Mouse (Mus musculus): Measurements from ENCODE around the gene Plaur.
"Not testable (repeated sequence)": the region's sequence is repeated elsewhere in the genome, so short reads cannot be mapped to it uniquely, and the experiment has no call there.

The Plaur gene

GRCm38 (mm10) chr7:24478911-24479310, 16.6 kb downstream of the Plaur start:
- DNase-seq (ENCODE audit: low spot score): no peak

- no peak for DNase-seq (ENCODE audit: low spot score)
These were observed 17.4 kb downstream of the Plaur start for GRCm38 (mm10) chr7:24479685-24480084.

GRCm38 (mm10) chr7:24480121-24480941, 18.0 kb downstream of the Plaur start:
- DNase-seq (ENCODE audit: low spot score): peak; percentile 40

GRCm38 (mm10) chr7:24480986-24481473, 18.7 kb downstream of the Plaur start:
- DNase-seq (ENCODE audit: low spot score): no peak

GRCm38 (mm10) chr7:24481474-24482207, 19.4 kb downstream of the Plaur start, which contains the start of gene Cadm4:
TSS of gene Cadm4 (plus strand) at chr7:24482023.
- peak; percentile 90 for DNase-seq (ENCODE audit: low spot score)

GRCm38 (mm10) chr7:24482208-24483020, 20.1 kb downstream of the Plaur start:
- no peak for DNase-seq (ENCODE audit: low spot score)

- not testable (repeated sequence) for DNase-seq (ENCODE audit: low spot score)
These were observed 21.0 kb downstream of the Plaur start for GRCm38 (mm10) chr7:24483291-24483690.

GRCm38 (mm10) chr7:24485481-24485880, 23.2 kb downstream of the Plaur start:
- no peak for DNase-seq (ENCODE audit: low spot score)

GRCm38 (mm10) chr7:24486654-24487130, 24.4 kb downstream of the Plaur start:
- DNase-seq (ENCODE audit: low spot score): no peak

- no peak for DNase-seq (ENCODE audit: low spot score)
These were observed 25.1 kb downstream of the Plaur start for GRCm38 (mm10) chr7:24487403-24487802.

- DNase-seq (ENCODE audit: low spot score): no peak
These were observed 26.0 kb downstream of the Plaur start for GRCm38 (mm10) chr7:24488303-24488702.

GRCm38 (mm10) chr7:24499856-24500577, 37.7 kb downstream of the Plaur start:
- DNase-seq (ENCODE audit: low spot score): no peak

GRCm38 (mm10) chr7:24500929-24501328, 38.6 kb downstream of the Plaur start:
- no peak for DNase-seq (ENCODE audit: low spot score)

- DNase-seq (ENCODE audit: low spot score): no peak
These were observed 39.2 kb downstream of the Plaur start for GRCm38 (mm10) chr7:24501492-24501891.

GRCm38 (mm10) chr7:24504004-24504403, 41.7 kb downstream of the Plaur start:
- DNase-seq (ENCODE audit: low spot score): no peak

- no peak for DNase-seq (ENCODE audit: low spot score)
These were observed 42.6 kb downstream of the Plaur start for GRCm38 (mm10) chr7:24504868-24505267.

- no peak for DNase-seq (ENCODE audit: low spot score)
These were observed 43.3 kb downstream of the Plaur start for GRCm38 (mm10) chr7:24505447-24506064.

GRCm38 (mm10) chr7:24506065-24506459, 43.8 kb downstream of the Plaur start:
- no peak for DNase-seq (ENCODE audit: low spot score)

GRCm38 (mm10) chr7:24506476-24506837, 44.2 kb downstream of the Plaur start:
- peak; percentile 67 for DNase-seq (ENCODE audit: low spot score)

GRCm38 (mm10) chr7:24506838-24507725, 44.8 kb downstream of the Plaur start, which contains the start of gene Zfp428:
TSS of gene Zfp428 (plus strand) at chr7:24507006.
- DNase-seq (ENCODE audit: low spot score): peak; percentile 90
